33 mouse cellular contexts compared by ENCODE assay signal in the genomic region with DNA sequence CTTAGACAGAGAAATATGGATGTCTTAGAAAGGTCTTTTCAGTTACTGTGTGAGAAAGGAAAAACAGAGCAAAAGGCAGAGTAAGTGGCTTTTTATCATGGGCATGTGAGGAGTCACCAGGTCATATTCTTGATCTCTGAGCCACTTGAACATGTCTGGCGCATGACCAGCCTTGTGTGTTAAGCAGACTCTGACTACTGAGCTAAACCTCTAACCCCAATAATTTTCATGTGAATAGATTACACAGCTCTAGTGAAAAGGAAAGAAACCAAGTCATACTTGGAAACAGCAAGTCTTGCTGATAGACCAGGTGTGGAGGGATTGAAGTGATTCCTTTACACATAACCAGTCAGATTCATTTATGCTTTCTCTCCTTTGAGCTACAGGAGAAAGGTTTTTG.
"Had no signal": no experiment of that assay in that cellular context is flagged by ENCODE, and none has a peak within 500 bp of the region (broad histone marks: within the 10 kb centered on the region; RNA-seq: fewer than 3 reads in every experiment).

No protein-coding gene starts in this region.

- H3K9ac ChIP-seq: limb, embryonic 12.5 days; limb, embryonic 13.5 days; limb, embryonic 15.5 days; liver, embryonic 12.5 days; liver, embryonic 13.5 days; liver, embryonic 14.5 days; liver, embryonic 15.5 days; liver, postnatal 0 days; lung, embryonic 14.5 days; lung, embryonic 15.5 days; midbrain, embryonic 12.5 days; midbrain, embryonic 13.5 days; midbrain, embryonic 15.5 days; neural tube, embryonic 12.5 days; neural tube, embryonic 13.5 days had no signal

- ATAC-seq: liver, postnatal 0 days; lung, postnatal 0 days; midbrain, embryonic 13.5 days; midbrain, embryonic 15.5 days; midbrain, embryonic 16.5 days had no signal

- H3K9me3 ChIP-seq: limb, embryonic 10.5 days; limb, embryonic 12.5 days; limb, embryonic 13.5 days; limb, embryonic 15.5 days; liver, embryonic 12.5 days; liver, embryonic 13.5 days; liver, embryonic 15.5 days; lung, embryonic 15.5 days; megakaryocyte, embryonic 14.5 days; midbrain, embryonic 10.5 days; midbrain, embryonic 12.5 days; midbrain, embryonic 13.5 days; midbrain, embryonic 15.5 days; neural tube, embryonic 12.5 days; neural tube, embryonic 13.5 days had no signal

- H3K27me3 ChIP-seq: limb, embryonic 12.5 days; limb, embryonic 13.5 days; limb, embryonic 15.5 days; liver, embryonic 12.5 days; liver, embryonic 13.5 days; liver, embryonic 15.5 days; lung, embryonic 15.5 days; megakaryocyte, embryonic 14.5 days; midbrain, embryonic 12.5 days; midbrain, embryonic 13.5 days; midbrain, embryonic 15.5 days; neural tube, embryonic 12.5 days; neural tube, embryonic 13.5 days had no signal

- H3K4me1 ChIP-seq: neural tube, embryonic 12.5 days had no signal

- H3K4me2 ChIP-seq: limb, embryonic 12.5 days; limb, embryonic 13.5 days; limb, embryonic 15.5 days; liver, embryonic 11.5 days; liver, embryonic 12.5 days; liver, embryonic 13.5 days; liver, embryonic 15.5 days; lung, embryonic 14.5 days; lung, embryonic 15.5 days; midbrain, embryonic 11.5 days; midbrain, embryonic 12.5 days; midbrain, embryonic 13.5 days; midbrain, embryonic 15.5 days; neural tube, embryonic 12.5 days; neural tube, embryonic 13.5 days had no signal

- H3K27ac ChIP-seq: limb, embryonic 10.5 days; limb, embryonic 12.5 days; limb, embryonic 13.5 days; limb, embryonic 15.5 days; liver, embryonic 14.5 days; liver, embryonic 15.5 days; lung, embryonic 15.5 days; macrophage; midbrain, embryonic 10.5 days; midbrain, embryonic 12.5 days; midbrain, embryonic 13.5 days; midbrain, embryonic 15.5 days; neural tube, embryonic 12.5 days; neural tube, embryonic 13.5 days had no signal

- DNase-seq: left cerebral cortex, postnatal 4 days; liver; liver, embryonic 13.5 days; liver, postnatal 0 days; lung, adult 18-20 months; lung, adult 2 months; lung, embryonic 14.5 days; lung, postnatal 10 days; lung, postnatal 14 days; lung, postnatal 36 days; lung, postnatal 4 days; midbrain, embryonic 14.5 days had no signal

- H3K36me3 ChIP-seq: limb, embryonic 10.5 days; limb, embryonic 12.5 days; limb, embryonic 13.5 days; limb, embryonic 15.5 days; liver, embryonic 12.5 days; liver, embryonic 13.5 days; liver, embryonic 15.5 days; lung, embryonic 15.5 days; midbrain, embryonic 10.5 days; midbrain, embryonic 12.5 days; midbrain, embryonic 13.5 days; midbrain, embryonic 15.5 days; neural tube, embryonic 12.5 days; neural tube, embryonic 13.5 days had no signal

- H3K4me3 ChIP-seq: limb, embryonic 10.5 days; limb, embryonic 12.5 days; limb, embryonic 13.5 days; limb, embryonic 15.5 days; liver, embryonic 12.5 days; liver, embryonic 13.5 days; liver, embryonic 15.5 days; lung, embryonic 15.5 days; midbrain, embryonic 10.5 days; midbrain, embryonic 12.5 days; midbrain, embryonic 13.5 days; midbrain, embryonic 15.5 days; myocyte; neural tube, embryonic 12.5 days; neural tube, embryonic 13.5 days had no signal
